Mouse (Mus musculus) C2C12 (cell line): ENCODE data around the gene Rab5if.

Experiments
- CEBPB ChIP-seq: IDR thresholded peaks from one replicate; pipeline ENCODE4 v1.6.1; 2011; ENCODE audit warnings: low read depth, mild to moderate bottlenecking, control low read depth, moderate library complexity
- CTCF ChIP-seq: IDR thresholded peaks from one replicate; pipeline ENCODE4 v1.5.1; 2011; ENCODE audit not compliant: control insufficient read depth, insufficient read depth, insufficient read length
- FOSL1 ChIP-seq: IDR thresholded peaks from one replicate; pipeline ENCODE4 v1.8.0; 2011; ENCODE audit warnings: mild to moderate bottlenecking, low read length; ENCODE audit not compliant: poor library complexity, insufficient read depth, severe bottlenecking
- MAX ChIP-seq: IDR thresholded peaks from one replicate; pipeline ENCODE4 v1.6.1; 2011; ENCODE audit warnings: mild to moderate bottlenecking, control low read depth
- MYOD1 ChIP-seq: IDR thresholded peaks from one replicate; pipeline ENCODE4 v1.6.1; 2011; ENCODE audit warnings: low read depth; ENCODE audit not compliant: control insufficient read depth, insufficient read length
- MYOG ChIP-seq: IDR thresholded peaks from one replicate; pipeline ENCODE4 v1.6.1; 2011; ENCODE audit not compliant: control insufficient read depth, insufficient read length; ENCODE audit errors: extremely low read depth
- USF1 ChIP-seq: IDR thresholded peaks from one replicate; pipeline ENCODE4 v1.6.1; 2011; ENCODE audit warnings: low read depth, mild to moderate bottlenecking, control low read depth, moderate library complexity

GRCm38 (mm10) chr2:156916419-156917125 lies 53.6 kb downstream of the Rab5if start:
- TF ChIP-seq CTCF (no peak), MYOG (no peak), MAX (no peak), USF1 (no peak), MYOD1 (no peak), CEBPB (no peak), FOSL1 (no peak)
